Mouse (Mus musculus) urinary bladder, postnatal 36 days (tissue): Measurements from ENCODE around the gene Isoc2a.

Source experiments
- DNase-seq, 2 experiments: peaks; one replicate each; pipeline ENCODE4 v3.0.0; 2022; ENCODE audit warnings: low spot score in 2 of 2, mixed read lengths in 1 of 2

Gene Isoc2a

DNA sequence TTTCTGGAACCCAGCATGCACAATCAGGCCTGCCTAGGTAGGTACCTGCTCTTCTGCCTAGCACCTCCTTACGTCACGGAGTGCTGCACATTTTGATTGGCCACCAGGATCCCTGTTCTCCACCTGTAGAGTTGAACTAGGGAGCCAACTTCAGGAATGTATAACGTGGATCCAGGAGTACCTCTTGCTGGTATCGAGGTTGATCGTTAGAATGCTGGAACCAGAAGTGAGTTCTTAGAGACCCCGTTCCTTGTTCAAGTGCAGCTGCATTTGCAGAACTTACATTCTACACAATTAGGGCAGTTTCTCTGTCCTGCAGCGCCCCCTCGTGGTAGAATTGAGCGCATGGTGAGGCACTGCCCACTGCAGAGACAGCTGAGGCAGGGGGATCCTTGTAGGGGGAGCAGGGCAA lies 63.1 kb downstream of the Isoc2a start:
- peak; percentile 70 to 81 for DNase-seq

DNA sequence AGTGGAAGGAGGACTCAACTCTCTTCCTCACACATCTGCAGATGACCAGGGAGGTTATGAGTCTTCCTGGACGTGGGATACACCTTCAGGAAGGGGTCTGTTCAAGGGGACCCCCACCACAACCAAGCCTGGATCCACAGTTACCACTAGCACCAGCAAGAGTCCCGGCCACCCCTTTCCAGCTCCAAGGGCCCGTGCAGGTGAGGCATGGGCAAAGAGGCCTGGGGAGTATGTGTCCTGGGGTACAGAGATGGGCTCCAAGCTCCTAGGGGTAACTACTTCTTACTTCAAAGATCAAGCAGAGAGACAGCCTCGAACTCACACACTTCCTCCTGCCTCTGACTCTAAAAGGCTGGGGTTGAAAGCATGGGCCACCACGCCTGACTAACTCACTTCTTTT lies 65.7 kb downstream of the Isoc2a start:
- DNase-seq, result no peak

DNA sequence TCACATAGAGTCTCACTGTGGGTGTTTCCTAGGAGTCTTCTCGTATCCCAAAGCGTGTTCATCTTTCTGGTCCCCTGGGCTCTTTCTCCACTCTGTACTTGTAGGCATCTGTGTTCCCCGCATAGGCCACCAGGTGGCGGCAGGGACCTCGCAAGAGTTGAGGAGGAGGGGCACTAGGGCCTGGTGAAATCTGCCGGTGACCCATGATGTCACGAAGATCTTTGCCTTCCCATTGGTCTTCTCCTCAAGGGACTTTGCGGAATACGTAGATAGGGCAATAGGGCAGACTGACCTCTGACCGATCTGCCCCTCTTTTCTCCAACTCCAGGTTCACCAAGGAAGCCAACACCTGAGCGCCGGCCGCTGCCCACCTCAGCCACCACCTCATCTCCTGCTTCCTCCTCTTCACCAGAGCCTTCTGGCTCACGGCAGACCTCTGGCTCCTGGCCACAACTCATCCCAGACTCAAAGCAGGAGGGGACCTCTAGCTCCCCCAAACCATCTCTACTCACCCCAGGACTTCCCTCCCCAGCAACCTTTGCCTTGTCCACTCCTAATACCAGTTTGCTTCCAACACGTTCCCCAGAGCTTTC lies 66.4 kb downstream of the Isoc2a start:
- DNase-seq, result peak; percentile 92 to 94
